Mouse (Mus musculus): ENCODE measurements around the gene Gm3173.
"Not testable (repeated sequence)": the region's sequence is repeated elsewhere in the genome, so short reads cannot be mapped to it uniquely, and the experiment has no call there.

The Gm3173 gene

GRCm38 (mm10) chr14:4430692-4431091 is at the start of gene Gm3173:
TSS of gene Gm3173 (plus strand) at chr14:4430992.
- DNase-seq (ENCODE audit: extremely low read depth, insufficient read length, low spot score): not testable (repeated sequence)

DNA sequence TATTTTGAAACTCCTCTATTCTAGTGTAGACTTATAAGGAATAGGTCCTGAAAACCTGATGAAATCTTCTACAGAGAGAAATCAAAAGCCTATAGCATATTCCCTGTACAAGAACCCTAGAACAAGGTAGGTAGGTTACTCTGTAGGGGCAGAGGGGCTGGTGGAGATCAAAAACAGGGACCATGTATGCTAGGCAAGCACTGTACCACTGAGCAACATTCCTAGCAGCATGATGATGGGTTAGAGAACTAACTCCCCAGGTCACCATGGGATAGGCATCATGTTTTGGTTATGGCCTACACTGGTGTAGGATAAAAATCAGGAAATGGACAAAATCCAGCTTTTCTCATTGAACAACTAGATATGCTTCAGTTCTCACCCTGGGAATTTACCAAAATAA is 45.2 kb upstream of the Gm3173 start:
- DNase-seq (ENCODE audit: extremely low read depth, insufficient read length, low spot score): not testable (repeated sequence)

DNA sequence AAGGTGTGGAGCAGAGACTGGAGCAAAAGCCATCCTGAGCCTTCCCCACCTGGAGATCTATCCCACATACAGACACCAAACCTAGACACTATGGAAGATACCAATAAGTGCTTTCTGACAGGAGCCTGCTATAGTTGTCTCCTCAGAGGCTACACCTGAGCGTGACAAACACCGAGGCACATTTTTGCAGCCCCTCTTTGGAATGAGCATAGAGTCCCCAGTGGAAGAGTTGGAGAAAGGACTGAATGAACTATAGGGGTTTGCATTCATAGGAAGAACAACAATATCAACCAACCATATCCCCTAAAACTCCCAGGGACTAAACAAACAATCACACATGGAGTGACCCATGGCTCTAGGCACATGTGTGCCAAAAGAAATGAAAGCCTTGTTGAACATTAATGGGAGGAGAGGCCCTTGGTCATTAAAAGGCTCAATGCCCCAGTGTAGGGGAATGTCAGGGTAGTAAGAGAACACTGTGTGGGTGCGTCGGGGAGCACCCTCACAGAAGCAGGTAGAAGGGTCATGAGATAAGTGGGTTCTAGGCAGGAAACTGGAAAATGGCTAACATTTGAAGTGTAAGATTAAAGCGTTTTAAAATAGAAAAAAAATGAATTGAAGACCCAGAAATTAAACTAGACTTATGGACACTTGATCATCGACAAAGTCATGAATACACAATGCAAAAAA is 37.8 kb upstream of the Gm3173 start:
- not testable (repeated sequence) for DNase-seq (ENCODE audit: extremely low read depth, insufficient read length, low spot score)

DNA sequence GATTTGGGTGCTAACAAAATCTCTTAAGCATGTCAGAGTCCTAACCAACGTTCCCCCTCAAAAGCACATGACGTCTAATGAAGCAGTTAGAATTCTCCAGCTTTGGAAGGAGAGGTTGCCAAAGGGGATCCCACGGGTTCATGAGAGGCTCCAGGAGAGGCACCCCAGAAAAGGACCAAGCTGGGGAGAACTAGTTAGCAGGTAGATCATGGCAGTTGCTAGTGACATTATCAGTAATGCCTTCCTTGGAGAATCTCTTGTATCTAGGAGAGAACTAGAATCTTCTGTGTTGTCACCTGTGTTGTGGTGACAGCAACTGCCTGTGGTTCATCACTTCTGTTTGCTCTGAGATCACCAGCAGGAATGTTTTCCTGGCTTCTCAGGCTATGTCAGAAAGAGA is 33.6 kb upstream of the Gm3173 start, which contains the start of gene Gm3159:
Gm3159 (plus strand) TSS at position 301 of the 400 bp plus-strand sequence.
- not testable (repeated sequence) for DNase-seq (ENCODE audit: extremely low read depth, insufficient read length, low spot score)

DNA sequence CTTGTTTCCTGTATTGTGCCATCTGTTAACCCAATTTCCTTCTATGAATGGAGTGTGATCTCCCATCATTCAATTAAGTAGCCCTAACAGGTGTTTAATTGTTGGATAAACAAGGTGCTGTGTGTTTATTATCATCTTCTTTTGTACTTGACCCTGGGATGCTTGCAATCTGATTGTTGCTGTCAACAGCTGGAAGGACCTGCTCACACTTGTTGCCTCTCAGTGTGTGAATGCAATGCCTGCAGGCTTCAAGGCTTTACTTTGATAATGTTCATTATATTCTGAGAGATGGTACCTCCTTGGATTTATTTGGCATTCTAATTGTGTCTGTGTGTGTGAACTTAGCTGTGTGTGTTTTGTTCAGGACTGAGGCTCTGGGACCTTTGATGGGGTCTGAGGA is 32.2 kb upstream of the Gm3173 start:
- not testable (repeated sequence) for DNase-seq (ENCODE audit: extremely low read depth, insufficient read length, low spot score)

GRCm38 (mm10) chr14:4400115-4400789 is 30.5 kb upstream of the Gm3173 start:
- DNase-seq (ENCODE audit: extremely low read depth, insufficient read length, low spot score): not testable (repeated sequence)

DNA sequence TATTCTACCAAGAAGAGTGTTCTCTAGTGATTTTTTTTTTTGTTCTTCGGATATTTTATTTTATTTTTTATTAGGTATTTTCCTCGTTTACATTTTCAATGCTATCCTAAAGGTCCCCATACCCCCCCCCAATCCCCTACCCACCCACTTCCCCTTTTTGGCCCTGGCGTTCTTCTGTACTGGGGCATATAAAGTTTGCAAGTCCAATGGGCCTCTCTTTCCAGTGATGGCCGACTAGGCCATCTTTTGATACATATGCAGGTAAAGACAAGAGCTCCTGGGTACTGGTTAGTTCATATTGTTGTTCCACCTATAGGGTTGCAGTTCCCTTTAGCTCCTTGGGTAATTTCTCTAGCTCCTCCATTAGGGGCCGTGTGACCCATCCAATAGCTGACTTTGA is 29.5 kb upstream of the Gm3173 start:
- DNase-seq (ENCODE audit: extremely low read depth, insufficient read length, low spot score): not testable (repeated sequence)

- DNase-seq (ENCODE audit: extremely low read depth, insufficient read length, low spot score): not testable (repeated sequence)
Observed at GRCm38 (mm10) chr14:4403840-4404239, 27.0 kb upstream of the Gm3173 start.

GRCm38 (mm10) chr14:4409939-4410338 is 20.9 kb upstream of the Gm3173 start:
- DNase-seq (ENCODE audit: extremely low read depth, insufficient read length, low spot score): not testable (repeated sequence)

- DNase-seq (ENCODE audit: extremely low read depth, insufficient read length, low spot score): not testable (repeated sequence)
Observed at GRCm38 (mm10) chr14:4414965-4415835, 15.6 kb upstream of the Gm3173 start, which contains the start of gene Gm3164. TSS of gene Gm3164 (plus strand) at chr14:4415448.

GRCm38 (mm10) chr14:4481445-4481844 is 50.7 kb downstream of the Gm3173 start, which contains the start of gene Gm3182:
TSS of gene Gm3182 (plus strand) at chr14:4481745.
- DNase-seq (ENCODE audit: extremely low read depth, insufficient read length, low spot score): not testable (repeated sequence)

- not testable (repeated sequence) for DNase-seq (ENCODE audit: extremely low read depth, insufficient read length, low spot score)
Observed at GRCm38 (mm10) chr14:4499425-4499824, 68.6 kb downstream of the Gm3173 start.

DNA sequence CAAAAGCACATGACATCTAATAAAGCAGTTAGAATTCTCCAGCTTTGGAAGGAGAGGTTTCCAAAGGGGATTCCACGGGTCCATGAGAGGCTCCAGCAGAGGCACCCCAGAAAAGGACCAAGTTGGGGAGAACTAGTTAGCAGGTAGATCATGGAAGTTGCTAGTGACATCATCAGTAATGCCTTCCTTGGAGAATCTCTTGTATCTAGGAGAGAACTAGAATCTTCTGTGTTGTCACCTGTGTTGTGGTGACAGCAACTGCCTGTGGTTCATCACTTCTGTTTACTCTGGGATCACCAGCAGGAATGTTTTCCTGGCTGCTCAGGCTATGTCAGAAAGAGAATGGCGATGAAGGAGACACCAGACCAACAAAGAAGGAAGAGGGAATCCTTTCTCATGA is 124.3 kb downstream of the Gm3173 start, which contains the start of gene Gm3047:
Gm3047 (plus strand) TSS at position 301 of the 400 bp plus-strand sequence.
- not testable (repeated sequence) for DNase-seq (ENCODE audit: extremely low read depth, insufficient read length, low spot score)

Data from 3134 (cell line).